Mouse (Mus musculus): ENCODE results near the gene Gal3st1.

- no peak for TF ChIP-seq POLR2A (IDR thresholded peaks at IDR 0.05; ENCODE audit: borderline replicate concordance, insufficient read depth, low read length)
- no peak for TF ChIP-seq CTCF (IDR thresholded peaks at IDR 0.05; ENCODE audit: borderline replicate concordance, insufficient read depth, low read depth, low read length)
These were observed 56.5 kb downstream of the Gal3st1 start for GRCm38 (mm10) chr11:4039951-4040350.

All from cerebellum, adult 2 months (tissue).